Mouse (Mus musculus) embryonic facial prominence, embryonic 11.5 days (tissue): ENCODE results near the gene Mrps18a. TPM values are rescaled to one million over a fixed set of nuclear protein-coding genes. Genes with fewer than 3 reads are reported as not detected.

ENCODE experiments used
- ATAC-seq: fragments of 200-750 bp; cut with Nextera tagmentation; replicated peaks from 2 replicates; pipeline ENCODE4 v1.8.0; 2017; ENCODE audit warnings: low read depth; ENCODE audit not compliant: insufficient number of reproducible peaks, low FRiP score, low TSS enrichment
- DNase-seq: peaks from one replicate; pipeline ENCODE4 v3.0.0-alpha.2; 2015; ENCODE audit warnings: low spot score
- H3K27ac ChIP-seq: fragments of 300-500 bp; sonication (generic); replicated peaks from 2 replicates; pipeline ENCODE4 v1.5.1; 2014; ENCODE audit warnings: mild to moderate bottlenecking, low read depth, low read length, control low read depth
- H3K27me3 ChIP-seq: fragments of 300-500 bp; sonication (generic); 2 replicates; pipeline ENCODE4 v1.6.1; 2014; ENCODE audit warnings: mild to moderate bottlenecking, low read length, moderate library complexity, mixed read lengths; ENCODE audit not compliant: control insufficient read depth, insufficient read depth
- H3K36me3 ChIP-seq: fragments of 300-500 bp; sonication (generic); replicated peaks from 2 replicates; pipeline ENCODE4 v1.6.1; 2014; ENCODE audit warnings: low read depth, mild to moderate bottlenecking, low read length, moderate library complexity, mixed read lengths; ENCODE audit not compliant: control insufficient read depth, insufficient read depth
- H3K4me1 ChIP-seq: fragments of 300-500 bp; sonication (generic); 2 replicates; pipeline ENCODE4 v1.6.1; 2014; ENCODE audit warnings: low read length, mixed read lengths; ENCODE audit not compliant: control insufficient read depth, insufficient read depth
- H3K4me2 ChIP-seq: fragments of 300-500 bp; sonication (generic); 2 replicates; pipeline ENCODE4 v1.6.1; 2014; ENCODE audit warnings: low read depth, mild to moderate bottlenecking, control low read depth, low read length, moderate library complexity
- H3K4me3 ChIP-seq: fragments of 300-500 bp; sonication (generic); 2 replicates; pipeline ENCODE4 v1.5.1; 2014; ENCODE audit warnings: low read depth, low read length, control low read depth
- H3K9ac ChIP-seq: fragments of 300-500 bp; sonication (generic); replicated peaks from 2 replicates; pipeline ENCODE4 v1.6.1; 2014; ENCODE audit warnings: mild to moderate bottlenecking, control low read depth, low read length
- H3K9me3 ChIP-seq: fragments of 300-500 bp; sonication (generic); replicated peaks from 2 replicates; pipeline ENCODE4 v1.6.1; 2016; ENCODE audit warnings: mild to moderate bottlenecking, low read length, inconsistent platforms, mixed read lengths; ENCODE audit not compliant: control insufficient read depth
- WGBS: fragments of 180-500 bp; shearing (Covaris S2); extraction: QIAGEN DNeasy Blood & Tissue Kit; methylation state at CpG from one replicate; pipeline ENCODE4 v1.1.7; 2014; 5-methylcytosine and 5-hydroxymethylcytosine counted together
- polyA plus RNA-seq: library from polyadenylated mRNA; unstranded; fragments of >200 nt; fragmentation: Nextera tagmentation; extraction: Ambion mirVana; gene quantifications from 2 replicates; pipeline ENCODE4 v1.2.1, GENCODE M21; 2014

The Mrps18a gene
- polyA plus RNA-seq, 1 experiment from 2014 or later: 133 TPM

- Histone ChIP-seq H3K9ac (no peak overlapping the region), H3K36me3 (peaks cover 8% of the 10 kb centered on the region), H3K27ac (no peak overlapping the region), H3K4me2 (no peak overlapping the region), H3K4me3 (no peak overlapping the region), H3K27me3 (no peaks in the 10 kb centered on the region), H3K4me1 (no peaks in the 10 kb centered on the region), H3K9me3 (no peaks in the 10 kb centered on the region)
- ATAC-seq (no peak), DNase-seq (no peak)
- WGBS: 96% methylated on average over 4 of the region's 4 CpGs
These were observed 12.0 kb downstream of the Mrps18a start for GRCm38 (mm10) chr17:46122791-46123190.

DNA sequence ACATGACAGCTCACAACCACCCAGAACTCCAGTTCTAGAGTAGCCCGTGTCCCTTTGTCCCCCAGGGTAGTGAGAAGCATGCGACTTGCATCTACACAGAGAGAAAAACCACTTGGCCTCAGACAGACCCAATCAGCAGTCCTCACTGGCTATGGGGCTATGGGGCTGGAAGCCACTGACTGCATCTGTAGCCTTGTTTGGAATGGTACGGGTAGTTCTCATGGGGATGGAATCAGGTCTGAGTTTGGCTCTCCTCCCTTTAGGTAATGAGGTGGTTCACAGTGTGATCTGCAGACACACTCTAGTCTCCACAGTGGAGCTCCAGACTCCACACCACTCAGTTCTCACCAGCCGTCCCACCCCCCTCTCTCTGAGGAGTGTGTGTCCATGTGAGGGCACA lies 12.5 kb downstream of the Mrps18a start:
- no peak overlapping the region for H3K4me2 ChIP-seq
- H3K27ac ChIP-seq: no peak overlapping the region
- peaks cover 8% of the 10 kb centered on the region for H3K36me3 ChIP-seq
- WGBS: 94% methylated on average over 4 of the region's 4 CpGs
- no peaks in the 10 kb centered on the region for H3K27me3 ChIP-seq
- no peaks in the 10 kb centered on the region for H3K9me3 ChIP-seq
- DNase-seq (no peak), ATAC-seq (no peak)
- H3K4me1 ChIP-seq: no peaks in the 10 kb centered on the region
- H3K4me3 ChIP-seq: no peak overlapping the region
- no peak overlapping the region for H3K9ac ChIP-seq

- DNase-seq: no peak
- Histone ChIP-seq H3K4me1 (no peaks in the 10 kb centered on the region), H3K4me2 (no peak overlapping the region), H3K9me3 (no peaks in the 10 kb centered on the region), H3K27me3 (no peaks in the 10 kb centered on the region), H3K36me3 (peaks cover 13% of the 10 kb centered on the region), H3K9ac (no peak overlapping the region), H3K27ac (no peak overlapping the region), H3K4me3 (no peak overlapping the region)
- no peak for ATAC-seq
- 90% methylated on average over 12 of the region's 12 CpGs for WGBS
These were observed 13.3 kb downstream of the Mrps18a start for GRCm38 (mm10) chr17:46123953-46124700.

- Histone ChIP-seq H3K4me3 (no peak overlapping the region), H3K9me3 (no peaks in the 10 kb centered on the region), H3K27me3 (no peaks in the 10 kb centered on the region), H3K4me1 (no peaks in the 10 kb centered on the region), H3K4me2 (no peak overlapping the region), H3K9ac (no peak overlapping the region), H3K36me3 (peaks cover 13% of the 10 kb centered on the region), H3K27ac (no peak overlapping the region)
- DNase-seq: no peak
- WGBS: 83% methylated on average over 6 of the region's 6 CpGs
- no peak for ATAC-seq
These were observed 15.8 kb downstream of the Mrps18a start for GRCm38 (mm10) chr17:46126608-46127007.

GRCm38 (mm10) chr17:46127814-46128493 lies 17.2 kb downstream of the Mrps18a start:
- no peaks in the 10 kb centered on the region for H3K4me1 ChIP-seq
- no peak overlapping the region for H3K4me2 ChIP-seq
- no peak for DNase-seq
- H3K4me3 ChIP-seq: no peak overlapping the region
- no peaks in the 10 kb centered on the region for H3K27me3 ChIP-seq
- H3K9me3 ChIP-seq: no peaks in the 10 kb centered on the region
- H3K27ac ChIP-seq: no peak overlapping the region
- H3K9ac ChIP-seq: no peak overlapping the region
- peaks cover 13% of the 10 kb centered on the region for H3K36me3 ChIP-seq
- ATAC-seq: no peak
- WGBS: 71% methylated on average over 6 of the region's 6 CpGs

DNA sequence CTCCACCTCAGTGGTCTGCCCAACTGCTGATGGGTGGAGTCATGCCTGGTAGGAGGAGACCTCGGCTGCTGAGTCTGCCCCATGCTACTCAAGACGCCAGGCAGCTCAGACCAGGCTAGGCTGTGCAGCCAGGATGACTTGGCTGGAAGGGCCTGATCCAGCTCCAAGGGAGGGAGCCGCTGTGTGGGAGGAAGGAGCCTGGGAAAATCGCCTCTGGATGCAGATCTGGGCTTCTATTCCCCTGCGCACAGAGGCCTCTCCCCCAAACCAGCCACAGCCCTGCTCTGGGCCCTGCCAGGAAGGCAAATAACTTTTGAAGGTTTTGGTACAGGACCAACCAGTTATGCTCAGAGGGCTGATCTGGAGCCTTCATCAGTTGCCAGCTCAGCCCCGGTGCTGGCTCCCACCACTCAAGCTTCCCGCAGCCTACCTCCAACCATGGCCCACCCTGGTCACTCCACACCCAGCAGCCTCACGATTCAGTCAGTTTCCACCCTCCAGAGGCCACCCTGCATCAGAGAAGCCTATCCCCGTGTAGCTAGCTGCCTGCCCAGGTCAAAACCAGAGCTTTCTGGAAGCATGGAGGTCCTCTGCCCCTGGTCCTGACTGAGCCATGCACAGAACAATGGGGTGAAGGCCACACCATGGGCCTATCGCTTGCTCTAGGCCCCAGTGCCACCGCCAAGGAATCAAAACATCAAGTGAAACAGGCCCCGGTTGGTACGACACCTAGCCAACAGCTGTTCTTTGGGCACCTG lies 19.1 kb downstream of the Mrps18a start:
- 82% methylated on average over 13 of the region's 13 CpGs for WGBS
- peaks cover 5% of the 10 kb centered on the region for H3K36me3 ChIP-seq
- ATAC-seq (no peak), DNase-seq (no peak)
- no peak overlapping the region for H3K9ac ChIP-seq
- H3K9me3 ChIP-seq: no peaks in the 10 kb centered on the region
- no peaks in the 10 kb centered on the region for H3K4me1 ChIP-seq
- no peaks in the 10 kb centered on the region for H3K27me3 ChIP-seq
- H3K4me3 ChIP-seq: no peak overlapping the region
- H3K27ac ChIP-seq: no peak overlapping the region
- H3K4me2 ChIP-seq: no peak overlapping the region

DNA sequence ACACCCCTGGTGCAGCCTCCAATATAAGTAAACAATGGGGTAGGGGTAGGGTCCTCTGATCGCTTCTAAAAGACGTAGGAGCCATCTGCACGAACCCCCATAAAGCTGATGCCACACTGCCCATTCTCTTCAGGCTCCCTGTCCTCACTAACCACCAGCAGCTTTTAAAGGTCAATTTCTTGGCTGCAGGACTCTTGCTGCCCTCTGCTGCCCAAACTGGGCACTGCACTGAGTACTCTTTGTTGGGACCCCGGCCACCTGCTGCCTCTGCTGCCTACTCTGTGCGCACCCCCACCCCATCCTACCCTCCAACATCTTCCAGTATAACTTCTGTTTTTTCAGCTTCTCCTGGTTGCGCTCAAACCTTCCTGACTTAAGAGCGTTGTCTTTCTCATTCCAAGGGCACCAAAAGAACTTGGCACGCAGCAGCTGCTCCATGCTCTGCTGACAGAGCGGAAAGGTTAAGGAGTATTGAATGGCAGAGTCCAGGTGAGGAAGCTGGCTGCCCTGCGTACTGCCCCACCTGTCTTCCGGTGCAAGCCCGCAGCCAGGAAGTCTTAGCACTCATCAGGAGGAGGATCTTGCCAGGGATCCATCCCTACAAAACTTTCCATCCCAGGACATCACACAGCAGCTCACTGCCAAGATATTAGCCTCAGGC lies 21.4 kb downstream of the Mrps18a start:
- peak; percentile 89 for DNase-seq
- no peak overlapping the region for H3K27ac ChIP-seq
- WGBS: 14% methylated on average over 12 of the region's 12 CpGs
- H3K27me3 ChIP-seq: no peaks in the 10 kb centered on the region
- peaks cover 5% of the 10 kb centered on the region for H3K36me3 ChIP-seq
- H3K4me3 ChIP-seq: no peak overlapping the region
- no peak overlapping the region for H3K4me2 ChIP-seq
- H3K9ac ChIP-seq: no peak overlapping the region
- H3K4me1 ChIP-seq: no peaks in the 10 kb centered on the region
- no peak for ATAC-seq
- H3K9me3 ChIP-seq: no peaks in the 10 kb centered on the region
